In the genomic region with DNA sequence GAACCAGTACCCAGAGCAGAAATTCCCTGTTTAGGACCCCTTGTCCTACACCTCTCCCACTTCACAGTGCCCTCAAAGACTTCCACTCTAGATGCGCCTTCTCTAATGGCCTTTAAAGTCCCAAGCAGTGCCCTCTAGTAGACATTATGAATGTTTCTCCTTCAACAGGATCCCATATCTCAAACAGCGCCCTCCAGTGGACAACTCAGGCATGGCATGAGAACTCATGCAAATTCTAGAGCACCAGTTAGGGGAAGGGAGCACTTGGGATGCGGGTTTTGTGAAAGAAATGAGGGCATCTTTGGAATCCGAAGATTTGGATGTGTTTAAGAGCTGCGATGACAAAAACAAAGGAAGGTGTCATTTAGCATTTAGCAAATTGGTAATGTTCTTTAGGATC, we compare ENCODE assay signal across 7 mouse cellular contexts. TPM values are rescaled to one million over a fixed set of nuclear protein-coding genes. Genes with fewer than 3 reads are reported as not detected.
A peak's percentile ranks its signal among the peaks of the same experiment; 100 is the strongest.
DNase-seq lines count a peak whose midpoint lies in the region; ATAC-seq and TF ChIP-seq lines count a peak whose summit lies in the region.

No protein-coding gene starts in this region.

- H3K9ac ChIP-seq in limb, embryonic 11.5 days (ENCODE audit: low read length), result no peak overlapping the region

- peak; percentile 55 for DNase-seq in limb, embryonic 11.5 days (ENCODE audit: low spot score)
- DNase-seq in limb, embryonic 10.5 days (ENCODE audit: low spot score), result no peak
- no peak for DNase-seq in G1E (ENCODE audit: low spot score)
- peak; percentile 71 for DNase-seq in lung, postnatal 10 days
- no peak for DNase-seq in embryo, embryonic 9.5 days (ENCODE audit: extremely low spot score)
- DNase-seq in embryo, embryonic 11 days, result no peak

- no peaks in the 10 kb centered on the region for H3K9me3 ChIP-seq in limb, embryonic 11.5 days (ENCODE audit: control insufficient read depth, low read length)
- no peaks in the 10 kb centered on the region for H3K9me3 ChIP-seq in limb, embryonic 10.5 days (replicated peaks)
- no peaks in the 10 kb centered on the region for H3K9me3 ChIP-seq in G1E (replicated peaks)

- H3K27me3 ChIP-seq in limb, embryonic 11.5 days (ENCODE audit: control insufficient read depth, insufficient read depth, low read length), result peaks cover 32% of the 10 kb centered on the region
- H3K27me3 ChIP-seq in limb, embryonic 10.5 days (ENCODE audit: low read depth, poor library complexity, severe bottlenecking), result peaks cover 42% of the 10 kb centered on the region
- H3K27me3 ChIP-seq in G1E (ENCODE audit: insufficient read depth, low read length), result peaks cover 19% of the 10 kb centered on the region

- peaks cover 16% of the 10 kb centered on the region for H3K4me1 ChIP-seq in limb, embryonic 11.5 days (ENCODE audit: control insufficient read depth, insufficient read depth, low read length)
- peaks cover 33% of the 10 kb centered on the region for H3K4me1 ChIP-seq in limb, embryonic 10.5 days
- peaks cover 39% of the 10 kb centered on the region for H3K4me1 ChIP-seq in G1E (ENCODE audit: insufficient read depth, low read depth, low read length)
- peaks cover 9% of the 10 kb centered on the region; the same call in 1 of the 2 replicates for H3K4me1 ChIP-seq in bone marrow macrophage, adult 2 months (ENCODE audit: control insufficient read depth, insufficient read depth, low read length)

- H3K36me3 ChIP-seq in limb, embryonic 11.5 days (ENCODE audit: control insufficient read depth, insufficient read depth, low read length), result no peaks in the 10 kb centered on the region
- no peaks in the 10 kb centered on the region for H3K36me3 ChIP-seq in limb, embryonic 10.5 days
- no peaks in the 10 kb centered on the region for H3K36me3 ChIP-seq in G1E (replicated peaks)

- H3K4me2 ChIP-seq in limb, embryonic 11.5 days (ENCODE audit: low read depth, severe bottlenecking), result no peak overlapping the region

- 71% methylated on average over 5 of the region's 5 CpGs for WGBS in limb, embryonic 11.5 days
- 63% methylated on average over 5 of the region's 5 CpGs for WGBS in limb, embryonic 10.5 days

- no peak overlapping the region for H3K27ac ChIP-seq in limb, embryonic 11.5 days (replicated peaks; ENCODE audit: low read depth, low read length)
- no peak overlapping the region for H3K27ac ChIP-seq in limb, embryonic 10.5 days
- no peak overlapping the region for H3K27ac ChIP-seq in bone marrow macrophage, adult 2 months (ENCODE audit: insufficient read depth, low read depth, low read length)

- ATAC-seq in limb, embryonic 11.5 days (ENCODE audit: insufficient number of reproducible peaks, low FRiP score, low TSS enrichment, low read depth), result no peak
- no peak for ATAC-seq in G1E (ENCODE audit: extremely low read depth, insufficient number of reproducible peaks, low FRiP score, poor library complexity, severe bottlenecking)

- no peak overlapping the region for H3K4me3 ChIP-seq in limb, embryonic 11.5 days (ENCODE audit: low read depth, low read length)
- no peak overlapping the region for H3K4me3 ChIP-seq in limb, embryonic 10.5 days
- H3K4me3 ChIP-seq in G1E (ENCODE audit: low read depth, low read length), result no peak overlapping the region
- H3K4me3 ChIP-seq in bone marrow macrophage, adult 2 months (ENCODE audit: insufficient read depth, low read length), result no peak overlapping the region

- TF ChIP-seq POLR2A in bone marrow macrophage, adult 2 months (IDR thresholded peaks at IDR 0.05; ENCODE audit: borderline replicate concordance, low read depth, low read length), result no peak

- peak; percentile 59 for TF ChIP-seq CTCF in G1E (IDR thresholded peaks at IDR 0.05; ENCODE audit: low read depth, low read length)
- TF ChIP-seq CTCF in bone marrow macrophage, adult 2 months (IDR thresholded peaks at IDR 0.05; ENCODE audit: low read depth, low read length), result peak; percentile 38; the same call in 1 of the 2 replicates

RNA-seq across cellular contexts. Expression of gene Ache, which starts 2.3 kb away (rescaled TPM):
- 1.3 and 1.7 TPM in 2 replicates for polyA plus RNA-seq in limb, embryonic 11.5 days (2014; fragmentation: Nextera tagmentation; extraction: Ambion mirVana)
- 1.7 and 1.8 TPM in 2 replicates for polyA plus RNA-seq in limb, embryonic 10.5 days (2016; fragmentation: Nextera tagmentation; extraction: Ambion mirVana)
- total RNA-seq in G1E (2014; fragmentation: Nextera tagmentation) (62.7 and 168 TPM in 2 replicates), G1E (2017) (7.4 and 7.8 TPM in 2 replicates)
- 36.5 and 46.4 TPM in 2 replicates for polyA plus RNA-seq in G1E (2012)
- polyA plus RNA-seq in bone marrow macrophage, adult 2 months (2012; ENCODE audit: insufficient read depth, insufficient read length, missing spikeins), result not detected in 2 replicates

RNA-seq across cellular contexts. Expression of gene Ufsp1, which starts 9.4 kb away (rescaled TPM):
- 7.4 and 7.6 TPM in 2 replicates for polyA plus RNA-seq in limb, embryonic 11.5 days (2014; fragmentation: Nextera tagmentation; extraction: Ambion mirVana)
- polyA plus RNA-seq in limb, embryonic 10.5 days (2016; fragmentation: Nextera tagmentation; extraction: Ambion mirVana), result 8.1 and 8.5 TPM in 2 replicates
- total RNA-seq in G1E (2014; fragmentation: Nextera tagmentation), result 17.9 and 24.7 TPM in 2 replicates
- 11.7 and 13.8 TPM in 2 replicates for total RNA-seq in G1E (2017)
- polyA plus RNA-seq in G1E (2012), result 29.7 and 29.9 TPM in 2 replicates
- polyA plus RNA-seq in bone marrow macrophage, adult 2 months (2012; ENCODE audit: insufficient read depth, insufficient read length, missing spikeins), result 0.79 and 1.8 TPM in 2 replicates

RNA-seq across cellular contexts. Expression of gene Srrt, which starts 22.4 kb away (rescaled TPM):
- polyA plus RNA-seq in limb, embryonic 11.5 days (2014; fragmentation: Nextera tagmentation; extraction: Ambion mirVana), result 175 and 177 TPM in 2 replicates
- 200 and 201 TPM in 2 replicates for polyA plus RNA-seq in limb, embryonic 10.5 days (2016; fragmentation: Nextera tagmentation; extraction: Ambion mirVana)
- total RNA-seq in G1E (2014; fragmentation: Nextera tagmentation) (167 and 243 TPM in 2 replicates), G1E (2017) (185 and 189 TPM in 2 replicates)
- 329 and 331 TPM in 2 replicates for polyA plus RNA-seq in G1E (2012)
- 172 and 177 TPM in 2 replicates for polyA plus RNA-seq in bone marrow macrophage, adult 2 months (2012; ENCODE audit: insufficient read depth, insufficient read length, missing spikeins)

RNA-seq across cellular contexts. Expression of gene Trip6, which starts 29.2 kb away (rescaled TPM):
- 56.5 and 57.2 TPM in 2 replicates for polyA plus RNA-seq in limb, embryonic 11.5 days (2014; fragmentation: Nextera tagmentation; extraction: Ambion mirVana)
- polyA plus RNA-seq in limb, embryonic 10.5 days (2016; fragmentation: Nextera tagmentation; extraction: Ambion mirVana), result 73.4 and 75.9 TPM in 2 replicates
- total RNA-seq in G1E (2014; fragmentation: Nextera tagmentation), result 21.7 and 25.5 TPM in 2 replicates
- total RNA-seq in G1E (2017), result 4.6 and 8.8 TPM in 2 replicates
- 57.8 and 77.7 TPM in 2 replicates for polyA plus RNA-seq in G1E (2012)
- 6.7 and 7.1 TPM in 2 replicates for polyA plus RNA-seq in bone marrow macrophage, adult 2 months (2012; ENCODE audit: insufficient read depth, insufficient read length, missing spikeins)

RNA-seq across cellular contexts. Expression of gene Slc12a9, which starts 48.4 kb away (rescaled TPM):
- 4.7 and 6.4 TPM in 2 replicates for polyA plus RNA-seq in limb, embryonic 11.5 days (2014; fragmentation: Nextera tagmentation; extraction: Ambion mirVana)
- polyA plus RNA-seq in limb, embryonic 10.5 days (2016; fragmentation: Nextera tagmentation; extraction: Ambion mirVana), result 10.4 and 10.6 TPM in 2 replicates
- total RNA-seq in G1E (2014; fragmentation: Nextera tagmentation) (5.9 and 8.1 TPM in 2 replicates), G1E (2017) (2.3 and 3.1 TPM in 2 replicates)
- 4.1 and 5.3 TPM in 2 replicates for polyA plus RNA-seq in G1E (2012)
- polyA plus RNA-seq in bone marrow macrophage, adult 2 months (2012; ENCODE audit: insufficient read depth, insufficient read length, missing spikeins), result 43.2 and 47.0 TPM in 2 replicates

Comparison
In these comparisons a context has a peak if more than half of its experiments do, and no peak if none do; other contexts are left out.
1. DNase-seq: peak in limb, embryonic 11.5 days (single experiment) and lung, postnatal 10 days (single experiment); none in limb, embryonic 10.5 days (single experiment), G1E (single experiment), embryo, embryonic 9.5 days (single experiment) and embryo, embryonic 11 days (single experiment).
2. RNA of gene Ache, which starts 2.3 kb away (polyA plus RNA-seq): 36.5 to 46.4 TPM in G1E; 1.7 to 1.8 TPM in limb, embryonic 10.5 days, 1.3 to 1.7 TPM in limb, embryonic 11.5 days and not detected in bone marrow macrophage, adult 2 months; every median in the first group is over 10 times any median in the second.